Mouse (Mus musculus): Measurements from ENCODE around the gene Mrgprg.

Mrgprg gene

DNA sequence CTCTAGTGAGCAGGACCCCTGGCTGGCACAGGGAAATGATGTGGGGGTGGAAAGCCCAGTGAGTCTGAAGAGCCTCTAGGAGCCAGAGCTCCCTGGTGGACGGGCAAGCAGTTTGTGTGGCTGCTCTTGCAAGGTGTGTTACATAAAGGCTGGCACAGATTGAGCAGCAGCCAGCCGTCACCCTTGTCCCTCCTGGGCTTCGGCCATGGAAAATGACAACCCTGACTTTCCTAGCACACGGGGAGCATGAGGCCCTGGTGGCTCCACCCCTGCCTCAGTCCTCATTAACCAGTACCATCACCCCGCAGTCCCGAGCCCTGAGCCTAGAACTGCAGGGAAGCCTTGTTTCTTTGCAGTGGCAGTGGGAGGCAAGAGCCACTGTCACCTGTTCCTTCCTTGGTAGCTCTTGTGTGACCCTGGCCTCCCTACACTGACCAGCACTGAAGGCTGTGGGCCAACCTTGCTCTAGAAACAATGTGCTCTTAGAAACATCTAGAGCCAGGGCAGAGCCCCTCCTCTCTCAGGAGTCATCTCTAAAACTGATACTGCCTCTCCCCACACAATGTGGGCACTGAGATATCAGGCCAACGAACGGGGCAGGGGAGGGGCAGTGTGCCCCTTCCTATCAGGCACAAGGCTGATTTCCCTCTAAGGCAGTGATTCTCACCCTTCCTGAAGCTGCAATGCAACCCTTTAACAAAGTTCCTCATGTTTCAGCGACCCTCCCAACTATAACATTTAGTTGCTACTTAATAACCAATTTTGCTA lies 11.3 kb downstream of the Mrgprg start:
- DNase-seq (ENCODE audit: low read depth, low spot score) = no peak

DNA sequence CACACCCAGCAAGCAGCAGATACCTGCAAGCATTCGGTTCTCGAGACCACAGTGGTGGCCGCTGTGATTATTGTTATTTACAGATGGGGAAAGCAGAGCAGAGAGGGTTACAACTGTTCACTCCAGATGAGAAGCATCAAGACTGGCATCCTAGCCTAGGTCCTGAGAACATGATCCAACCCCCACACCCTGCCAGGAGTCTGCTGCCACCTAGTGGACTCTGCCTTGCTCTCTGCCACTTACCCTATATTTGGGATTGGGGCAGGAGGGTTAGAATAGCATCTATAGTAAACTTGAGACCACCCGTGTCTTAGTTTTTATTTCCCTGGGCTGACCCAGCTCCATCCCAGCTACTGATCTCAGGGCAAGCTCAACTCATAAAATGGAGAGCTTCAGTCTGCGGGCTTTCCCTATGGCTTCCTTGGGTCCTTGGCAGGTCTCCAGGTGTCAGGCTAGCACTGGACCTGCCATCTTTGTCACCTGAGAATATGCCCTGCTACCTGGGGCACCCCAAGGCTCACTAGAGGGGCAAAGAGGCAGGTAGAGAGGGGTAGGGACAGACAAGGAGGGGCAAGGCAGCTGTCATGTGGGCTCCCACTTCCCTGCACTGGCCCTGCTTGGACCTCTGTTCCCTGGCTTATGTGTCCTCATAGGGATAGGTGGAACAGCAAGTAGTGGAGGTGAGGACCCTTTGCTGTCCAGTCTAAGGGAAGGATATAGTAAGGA lies 12.6 kb downstream of the Mrgprg start:
- peak; percentile 16 for DNase-seq (ENCODE audit: low read depth, low spot score)

DNA sequence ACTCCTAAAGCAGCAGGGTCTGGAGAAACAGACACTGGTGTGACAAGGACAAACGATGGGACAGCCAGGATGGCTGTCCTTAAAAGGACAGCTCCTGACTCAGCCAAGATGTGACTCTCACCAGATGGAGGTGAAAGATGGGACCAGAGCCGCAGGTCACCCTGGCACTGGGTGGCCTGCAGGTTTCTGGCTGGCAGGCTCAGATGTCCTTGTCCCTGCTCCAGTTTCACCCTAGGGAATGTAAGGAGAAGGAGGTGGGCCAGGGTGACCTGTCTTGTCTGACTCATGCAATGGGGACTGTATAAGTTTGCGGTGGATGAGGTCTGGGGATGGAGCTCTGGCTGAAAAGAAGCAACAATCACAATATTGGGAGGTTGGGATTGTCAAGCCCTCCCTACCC lies 14.2 kb downstream of the Mrgprg start:
- no peak for DNase-seq (ENCODE audit: low read depth, low spot score)

- DNase-seq (ENCODE audit: low read depth, low spot score) = no peak
These were observed 14.7 kb downstream of the Mrgprg start for GRCm38 (mm10) chr7:143752056-143752455.

GRCm38 (mm10) chr7:143751380-143751779 lies 15.4 kb downstream of the Mrgprg start:
- no peak for DNase-seq (ENCODE audit: low read depth, low spot score)

GRCm38 (mm10) chr7:143749045-143749444 lies 17.7 kb downstream of the Mrgprg start:
- DNase-seq (ENCODE audit: low read depth, low spot score) = no peak

GRCm38 (mm10) chr7:143748041-143748868 lies 18.5 kb downstream of the Mrgprg start:
- DNase-seq (ENCODE audit: low read depth, low spot score) = peak; percentile 59

DNA sequence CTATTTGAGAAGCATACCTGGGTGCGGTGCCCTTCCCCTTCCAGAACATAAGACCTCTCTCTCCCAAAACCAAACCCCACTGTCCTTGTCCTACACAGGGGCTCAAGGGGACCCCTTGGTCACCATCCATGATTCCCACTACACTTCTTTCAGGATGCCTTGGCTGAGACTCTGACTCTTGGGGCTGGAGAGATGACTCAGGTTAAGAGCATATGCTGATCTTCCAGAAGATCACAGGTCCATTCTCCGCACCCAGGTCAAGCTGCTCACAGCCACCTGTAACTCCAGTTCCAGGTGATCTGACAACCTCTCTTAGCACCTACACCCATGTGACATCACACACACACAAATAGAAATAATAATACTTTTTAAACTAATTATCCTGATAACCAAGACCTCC lies 26.1 kb downstream of the Mrgprg start:
- no peak for DNase-seq (ENCODE audit: low read depth, low spot score)

DNA sequence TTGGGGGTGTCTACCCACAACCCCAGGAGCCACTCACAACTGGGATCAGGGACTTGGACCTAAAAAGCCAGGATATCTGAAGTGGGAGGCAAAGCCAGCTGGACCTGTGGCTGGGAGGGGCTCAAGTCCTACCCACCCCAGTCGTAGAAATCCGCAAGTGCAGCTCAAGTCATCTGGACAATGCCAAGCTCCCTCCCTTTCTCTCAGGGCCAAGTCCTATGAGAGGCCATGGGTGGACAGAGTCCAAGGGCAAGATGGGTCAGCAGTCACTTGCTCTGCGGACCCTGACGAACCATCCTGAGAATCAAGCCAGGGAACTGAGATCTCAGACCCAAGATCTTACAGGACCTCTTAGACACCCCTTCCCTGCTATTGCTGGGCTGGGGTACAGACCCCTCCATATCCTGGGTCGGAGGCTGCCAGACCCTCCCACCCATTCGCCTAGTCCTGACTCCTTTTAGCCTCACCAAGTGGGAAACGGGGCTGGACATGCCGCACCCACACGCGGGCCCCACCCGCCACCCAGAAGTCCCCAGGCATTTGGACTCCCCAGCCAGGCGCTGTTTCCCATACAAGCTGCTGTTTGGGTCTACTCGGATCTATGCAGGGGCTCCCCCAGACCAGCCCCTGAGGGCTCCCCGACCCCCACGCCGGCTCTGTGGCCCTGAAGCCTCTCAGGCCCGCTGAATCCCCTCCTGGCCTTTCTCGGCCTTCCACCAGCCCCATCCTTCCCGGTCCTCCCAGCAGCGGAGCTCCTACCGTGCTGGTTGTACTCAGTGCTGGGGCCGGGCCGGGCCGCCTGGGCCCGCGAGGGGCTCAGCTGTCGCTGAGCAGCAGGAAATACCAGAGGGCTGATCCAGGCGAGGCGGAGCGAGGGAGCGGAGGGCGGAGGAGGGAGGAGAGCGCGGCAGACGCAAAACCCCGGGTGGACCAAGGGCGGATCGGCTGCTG lies 27.0 kb downstream of the Mrgprg start:
- peak; percentile 22 for DNase-seq (ENCODE audit: low read depth, low spot score)

DNA sequence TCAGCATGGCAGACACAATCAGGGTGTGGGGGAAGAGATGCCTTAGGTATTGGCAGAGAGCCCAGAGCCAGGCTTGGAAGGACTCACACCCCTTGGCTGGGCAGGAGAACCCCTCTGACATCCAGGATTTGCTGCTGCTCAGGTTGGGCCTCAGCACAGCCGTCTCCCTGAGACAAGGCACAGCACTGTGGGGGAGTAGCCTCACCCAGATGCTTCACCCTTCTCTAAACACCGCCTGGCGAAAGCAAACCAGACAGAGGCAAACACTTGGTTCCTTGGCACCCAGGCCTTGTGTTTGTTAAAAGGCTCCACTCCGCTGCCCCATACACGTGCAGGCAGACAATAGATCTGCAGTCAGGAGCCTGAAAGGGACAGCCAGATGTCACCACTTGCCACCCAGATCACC lies 28.2 kb downstream of the Mrgprg start:
- DNase-seq (ENCODE audit: low read depth, low spot score) = no peak

GRCm38 (mm10) chr7:143738194-143738593 lies 28.6 kb downstream of the Mrgprg start:
- DNase-seq (ENCODE audit: low read depth, low spot score) = no peak

DNA sequence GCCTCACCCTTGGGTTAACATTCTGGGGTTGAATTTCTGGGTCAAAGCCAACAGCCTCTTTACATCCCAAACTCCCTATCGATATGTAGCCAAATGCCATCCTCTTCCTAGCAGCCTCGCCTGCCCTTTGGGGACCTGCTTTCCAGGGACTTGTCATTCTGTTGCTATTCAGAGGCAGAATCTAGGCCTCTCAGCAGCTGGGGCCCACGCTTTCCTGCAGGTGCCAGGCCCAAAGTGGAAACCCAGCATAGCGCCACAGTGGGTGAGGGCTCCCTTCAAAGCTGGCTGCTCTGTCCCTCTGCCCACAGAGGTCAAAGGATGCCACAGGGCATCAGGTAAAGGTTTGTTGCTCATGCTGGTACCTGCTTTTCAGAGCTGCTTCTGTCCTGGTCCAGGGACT lies 33.0 kb downstream of the Mrgprg start:
- no peak for DNase-seq (ENCODE audit: low read depth, low spot score)

DNA sequence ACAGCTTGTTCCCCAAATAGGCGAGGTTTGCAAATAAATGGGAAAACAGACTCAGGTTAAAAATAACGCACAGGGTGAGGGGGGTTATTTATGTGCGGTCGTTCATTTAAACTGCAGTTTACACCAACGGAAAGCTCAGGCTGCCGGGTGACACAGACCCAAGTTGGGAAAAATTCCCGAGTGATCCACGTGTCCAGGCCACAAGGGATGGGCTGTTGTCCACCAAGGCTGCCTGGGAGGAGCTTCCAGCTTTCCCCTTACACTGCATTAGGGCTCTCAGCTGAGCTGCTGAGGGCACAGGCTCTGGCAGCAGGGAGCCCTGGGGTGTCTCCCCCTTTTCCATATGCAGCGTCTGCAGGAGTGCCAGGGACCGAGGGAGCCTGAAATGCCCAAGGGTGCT lies 36.9 kb downstream of the Mrgprg start:
- no peak for DNase-seq (ENCODE audit: low read depth, low spot score)

GRCm38 (mm10) chr7:143726396-143726795 lies 40.4 kb downstream of the Mrgprg start:
- no peak for DNase-seq (ENCODE audit: low read depth, low spot score)

DNA sequence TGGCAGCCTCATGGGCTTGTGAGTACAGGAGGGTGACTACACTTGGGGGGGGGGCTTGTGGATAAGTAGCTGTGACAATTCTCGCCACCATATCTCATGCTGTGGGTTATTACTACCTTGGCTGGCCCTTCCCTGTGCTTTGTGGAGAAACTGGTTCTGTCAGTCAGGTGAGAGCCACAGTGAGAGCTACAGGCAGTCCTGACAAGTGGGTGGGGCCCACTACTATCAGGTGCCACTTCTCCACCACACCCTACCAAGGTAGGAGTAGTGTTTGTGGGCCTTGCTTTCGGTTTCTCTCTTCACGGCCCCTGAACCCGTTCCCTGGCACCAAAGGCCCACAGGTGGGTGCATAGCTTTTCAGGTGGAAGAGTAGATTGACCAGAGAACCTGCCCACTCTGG lies 43.0 kb downstream of the Mrgprg start:
- no peak for DNase-seq (ENCODE audit: low read depth, low spot score)

DNA sequence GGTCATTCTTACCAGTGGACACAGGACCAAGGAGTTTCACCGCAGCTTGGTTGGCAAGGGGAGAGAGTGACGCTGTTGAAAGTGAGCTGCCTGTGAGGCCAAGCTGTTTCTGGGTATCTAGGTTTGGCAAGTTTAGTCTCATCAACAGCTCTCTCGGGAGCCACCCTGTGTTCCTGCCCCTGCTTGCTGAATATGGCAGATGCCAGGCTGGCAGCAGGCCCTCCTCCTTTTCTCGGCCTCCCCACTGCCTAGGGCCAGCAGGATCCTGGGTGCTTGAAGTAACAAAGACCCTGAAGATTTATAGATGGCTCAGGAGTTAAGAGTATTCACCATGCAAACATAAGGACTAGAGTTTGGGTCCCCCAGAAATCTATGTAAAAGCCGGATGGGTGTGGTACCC lies 44.1 kb downstream of the Mrgprg start:
- no peak for DNase-seq (ENCODE audit: low read depth, low spot score)

DNA sequence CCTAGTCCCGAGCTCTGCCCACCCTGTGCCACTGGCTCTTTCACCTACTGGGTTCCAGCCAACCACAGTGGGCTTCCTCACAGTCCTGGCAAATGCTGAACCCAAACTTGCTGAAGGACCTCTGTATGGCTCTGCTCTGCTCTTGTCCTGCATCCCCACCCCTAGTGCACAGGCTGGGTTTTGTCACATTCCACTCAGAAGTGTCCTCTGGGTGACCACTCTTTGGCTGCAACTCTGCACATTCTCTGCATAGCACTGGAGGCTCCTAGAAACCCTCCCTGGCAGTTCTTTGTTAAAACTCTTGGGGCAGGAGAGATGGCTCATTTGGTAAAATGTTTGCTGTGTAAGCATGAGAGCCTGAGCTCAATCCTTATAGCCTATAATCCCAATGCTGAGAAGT lies 49.0 kb downstream of the Mrgprg start:
- no peak for DNase-seq (ENCODE audit: low read depth, low spot score)

Measured in WW6 (cell line).